Comparison of ENCODE assay signal across 8 mouse cellular contexts in the genomic region with DNA sequence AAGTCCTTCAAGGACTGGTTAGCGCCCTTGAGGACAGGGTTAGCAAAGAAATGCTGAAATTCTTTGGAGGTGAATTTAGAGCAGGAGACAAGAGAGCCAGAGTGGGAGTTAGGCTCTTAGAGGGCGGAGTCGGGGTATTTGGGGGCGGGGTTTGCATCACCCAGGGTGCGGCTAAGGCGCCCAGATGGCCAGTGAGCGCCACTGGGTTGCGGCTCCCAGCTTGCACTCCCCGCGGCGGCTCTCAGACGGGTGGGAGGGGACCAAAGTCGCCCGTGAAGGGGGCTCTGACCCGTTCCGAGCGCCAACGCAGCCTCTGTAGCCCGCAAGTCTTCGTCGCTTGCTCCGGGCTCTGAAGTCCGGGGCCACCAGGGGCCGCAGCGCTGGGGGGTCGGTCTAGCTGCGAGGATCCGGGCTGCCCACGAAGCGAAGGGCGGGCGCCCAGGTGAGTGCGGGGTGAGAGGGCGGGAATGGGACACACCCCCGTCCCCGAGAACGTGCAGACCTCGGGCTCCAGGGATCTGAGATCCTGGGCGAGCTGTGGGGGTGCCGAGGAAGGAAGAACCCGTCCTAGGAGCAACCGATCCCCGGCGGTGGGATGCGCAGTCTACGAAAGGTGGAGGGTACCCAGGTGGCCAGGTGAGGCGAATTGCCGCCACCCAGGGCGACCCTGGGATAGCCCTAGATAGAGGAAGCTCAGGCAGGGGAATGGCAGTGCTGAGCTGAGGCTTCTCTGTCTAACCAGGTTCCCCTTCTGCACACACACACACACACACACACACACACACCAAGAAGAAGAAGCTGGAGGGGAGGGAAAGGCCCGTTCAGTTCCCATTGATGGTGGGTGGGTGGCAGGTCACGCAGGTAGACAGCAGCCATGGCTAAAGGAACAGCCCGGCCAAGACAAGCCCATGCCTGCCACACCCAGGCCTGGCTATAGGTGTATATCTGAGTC. TPM values are rescaled to one million over a fixed set of nuclear protein-coding genes. Genes with fewer than 3 reads are reported as not detected.
DNase-seq lines count a peak whose midpoint lies in the region; ATAC-seq and TF ChIP-seq lines count a peak whose summit lies in the region.

A gene (plus strand): TSS at position 156 of the 952 bp plus-strand sequence.

- H3K4me3 ChIP-seq in bone marrow macrophage, adult 2 months (ENCODE audit: insufficient read depth, low read length), result peak within 1 kb of the TSS; percentile 65
- peak within 1 kb of the TSS; percentile 39 for H3K4me3 ChIP-seq in forebrain, postnatal 0 days (ENCODE audit: low read depth, low read length)
- peak within 1 kb of the TSS; percentile 48 for H3K4me3 ChIP-seq in hindbrain, postnatal 0 days (ENCODE audit: low read length)
- peak within 1 kb of the TSS; percentile 47 for H3K4me3 ChIP-seq in liver, embryonic 12.5 days
- peak within 1 kb of the TSS; percentile 52 for H3K4me3 ChIP-seq in midbrain, postnatal 0 days (ENCODE audit: low read depth, low read length)

- H3K36me3 ChIP-seq in forebrain, postnatal 0 days (ENCODE audit: insufficient read depth), result no peaks in the 10 kb centered on the region
- H3K36me3 ChIP-seq in hindbrain, postnatal 0 days (ENCODE audit: insufficient read depth, low read length), result no peaks in the 10 kb centered on the region
- no peaks in the 10 kb centered on the region for H3K36me3 ChIP-seq in liver, embryonic 12.5 days
- H3K36me3 ChIP-seq in midbrain, postnatal 0 days (ENCODE audit: insufficient read depth, low read length), result no peaks in the 10 kb centered on the region

- peaks cover 21% of the 10 kb centered on the region for H3K27me3 ChIP-seq in forebrain, postnatal 0 days (ENCODE audit: insufficient read depth, low read length)
- H3K27me3 ChIP-seq in hindbrain, postnatal 0 days (ENCODE audit: insufficient read depth, low read length), result peaks cover 14% of the 10 kb centered on the region; the same call in 1 of the 2 replicates
- H3K27me3 ChIP-seq in liver, embryonic 12.5 days (replicated peaks), result peaks cover 80% of the 10 kb centered on the region
- H3K27me3 ChIP-seq in midbrain, postnatal 0 days (ENCODE audit: insufficient read depth, low read length), result peaks cover 13% of the 10 kb centered on the region

- H3K9ac ChIP-seq in forebrain, postnatal 0 days, result peak within 1 kb of the TSS; percentile 23
- peak within 1 kb of the TSS; percentile 55 for H3K9ac ChIP-seq in hindbrain, postnatal 0 days (replicated peaks; ENCODE audit: low read length)
- H3K9ac ChIP-seq in liver, embryonic 12.5 days, result peak within 1 kb of the TSS; percentile 38; the same call in 1 of the 2 replicates
- H3K9ac ChIP-seq in midbrain, postnatal 0 days (replicated peaks; ENCODE audit: low read length, poor library complexity, severe bottlenecking), result peak within 1 kb of the TSS; percentile 66

- H3K27ac ChIP-seq in bone marrow macrophage, adult 2 months (ENCODE audit: insufficient read depth, low read depth, low read length), result no peak within 1 kb of the TSS
- no peak within 1 kb of the TSS for H3K27ac ChIP-seq in forebrain, postnatal 0 days (ENCODE audit: low read depth, low read length)
- H3K27ac ChIP-seq in hindbrain, postnatal 0 days, result no peak within 1 kb of the TSS
- no peak within 1 kb of the TSS for H3K27ac ChIP-seq in liver, embryonic 12.5 days
- H3K27ac ChIP-seq in midbrain, postnatal 0 days (ENCODE audit: low read depth, low read length), result no peak within 1 kb of the TSS

- H3K4me1 ChIP-seq in bone marrow macrophage, adult 2 months (ENCODE audit: control insufficient read depth, insufficient read depth, low read length), result peaks cover 27% of the 10 kb centered on the region
- no peaks in the 10 kb centered on the region for H3K4me1 ChIP-seq in forebrain, postnatal 0 days (ENCODE audit: insufficient read depth)
- 0 out of 2 replicates have a peak, but pooled peaks cover 2% of the 10 kb centered on the region for H3K4me1 ChIP-seq in hindbrain, postnatal 0 days (ENCODE audit: insufficient read depth, low read length)
- no peaks in the 10 kb centered on the region for H3K4me1 ChIP-seq in liver, embryonic 12.5 days
- no peaks in the 10 kb centered on the region for H3K4me1 ChIP-seq in midbrain, postnatal 0 days (ENCODE audit: insufficient read depth, low read length)

- TF ChIP-seq POLR2A in bone marrow macrophage, adult 2 months (IDR thresholded peaks at IDR 0.05; ENCODE audit: borderline replicate concordance, low read depth, low read length), result no peak

- 3% methylated on average over 51 of the region's 52 CpGs for WGBS in forebrain, postnatal 0 days
- 4% methylated on average over 47 of the region's 52 CpGs for WGBS in hindbrain, postnatal 0 days
- 3% methylated on average over 52 of the region's 52 CpGs for WGBS in liver, embryonic 12.5 days (ENCODE audit: insufficient replicate concordance)
- 3% methylated on average over 52 of the region's 52 CpGs for WGBS in midbrain, postnatal 0 days

- no peak for ATAC-seq in CD4-positive, CD25-positive, alpha-beta regulatory T cell, adult 4 months
- peak; percentile 59 for ATAC-seq in forebrain, postnatal 0 days
- ATAC-seq in hindbrain, postnatal 0 days, result peak; percentile 64
- peak; percentile 52; the same call in 1 of the 2 replicates for ATAC-seq in liver, embryonic 12.5 days
- 0 out of 2 replicates have a peak, but pooled peaks have one; percentile 51 for ATAC-seq in midbrain, postnatal 0 days (ENCODE audit: low FRiP score)

- DNase-seq in CD4-positive, CD25-positive, alpha-beta regulatory T cell, adult 2 months (ENCODE audit: low read depth, low spot score), result peak; percentile 26
- peak; percentile 14 for DNase-seq in forebrain, postnatal 0 days
- DNase-seq in hindbrain, postnatal 0 days (ENCODE audit: low spot score), result peak; percentile 36
- peak; percentile 26 for DNase-seq in midbrain, postnatal 0 days (ENCODE audit: low spot score)
- peak; percentile 50 for DNase-seq in testis, postnatal 14 days (ENCODE audit: low spot score)

- H3K4me2 ChIP-seq in forebrain, postnatal 0 days (ENCODE audit: low read depth), result peak within 1 kb of the TSS; percentile 48
- peak within 1 kb of the TSS; percentile 90 for H3K4me2 ChIP-seq in hindbrain, postnatal 0 days (ENCODE audit: low read depth, low read length)
- H3K4me2 ChIP-seq in liver, embryonic 12.5 days, result peak within 1 kb of the TSS; percentile 72
- peak within 1 kb of the TSS; percentile 88 for H3K4me2 ChIP-seq in midbrain, postnatal 0 days (ENCODE audit: low read depth, low read length, poor library complexity, severe bottlenecking)

- no peak for TF ChIP-seq CTCF in bone marrow macrophage, adult 2 months (IDR thresholded peaks at IDR 0.05; ENCODE audit: low read depth, low read length)
- TF ChIP-seq CTCF in forebrain, postnatal 0 days (IDR thresholded peaks at IDR 0.05; ENCODE audit: low read depth), result no peak
- no peak for TF ChIP-seq CTCF in hindbrain, postnatal 0 days (IDR thresholded peaks at IDR 0.05; ENCODE audit: low read depth)
- no peak for TF ChIP-seq CTCF in midbrain, postnatal 0 days (IDR thresholded peaks at IDR 0.05)

- H3K9me3 ChIP-seq in forebrain, postnatal 0 days (ENCODE audit: low read length), result no peaks in the 10 kb centered on the region
- no peaks in the 10 kb centered on the region for H3K9me3 ChIP-seq in hindbrain, postnatal 0 days (ENCODE audit: low read length)
- H3K9me3 ChIP-seq in liver, embryonic 12.5 days (replicated peaks), result no peaks in the 10 kb centered on the region
- no peaks in the 10 kb centered on the region for H3K9me3 ChIP-seq in midbrain, postnatal 0 days (ENCODE audit: low read length)

RNA-seq across cellular contexts. Expression of the gene that starts here (rescaled TPM):
- polyA plus RNA-seq in CD4-positive, CD25-positive, alpha-beta regulatory T cell, adult 4 months (2017; shearing (Covaris generic)), result under 1 TPM; 0.61 to 0.67 TPM
- 128 and 146 TPM in 2 replicates for polyA plus RNA-seq in bone marrow macrophage, adult 2 months (2012; ENCODE audit: insufficient read depth, insufficient read length, missing spikeins)
- total RNA-seq in forebrain, postnatal 0 days (2014; rRNA removed), result 3.1 and 5.7 TPM in 2 replicates
- 2.6 and 3.5 TPM in 2 replicates for polyA plus RNA-seq in forebrain, postnatal 0 days (2015; fragmentation: Nextera tagmentation; extraction: Ambion mirVana)
- 12.2 and 17.0 TPM in 2 replicates for total RNA-seq in hindbrain, postnatal 0 days (2014; rRNA removed)
- 8.6 and 8.7 TPM in 2 replicates for polyA plus RNA-seq in hindbrain, postnatal 0 days (2015; fragmentation: Nextera tagmentation; extraction: Ambion mirVana)
- 5.6 and 6.5 TPM in 2 replicates for polyA plus RNA-seq in liver, embryonic 12.5 days (2016; fragmentation: Nextera tagmentation; extraction: Ambion mirVana)
- 11.7 and 13.7 TPM in 2 replicates for total RNA-seq in midbrain, postnatal 0 days (2014; rRNA removed)
- polyA plus RNA-seq in midbrain, postnatal 0 days (2015; fragmentation: Nextera tagmentation; extraction: Ambion mirVana), result 8.7 and 9.6 TPM in 2 replicates

Comparison
In these comparisons a context has a peak if more than half of its experiments do, and no peak if none do; other contexts are left out.
1. RNA of the gene that starts here (polyA plus RNA-seq): 128 to 146 TPM in bone marrow macrophage, adult 2 months; 8.6 to 8.7 TPM in hindbrain, postnatal 0 days, 8.7 to 9.6 TPM in midbrain, postnatal 0 days, 5.6 to 6.5 TPM in liver, embryonic 12.5 days, 2.6 to 3.5 TPM in forebrain, postnatal 0 days and 0.61 to 0.67 TPM in CD4-positive, CD25-positive, alpha-beta regulatory T cell, adult 4 months; every median in the first group is over 10 times any median in the second.
2. Peak in every context shown above with its lines, with median percentiles within 50 percentile points of each other: DNase-seq, H3K4me3 ChIP-seq, H3K4me2 ChIP-seq and H3K9ac ChIP-seq.